Mouse (Mus musculus): ENCODE measurements around the gene Cped1. TPM values are rescaled to one million over a fixed set of nuclear protein-coding genes. Genes with fewer than 3 reads are reported as not detected.

Cped1 gene
- total and polyA plus RNA-seq, 3 experiments: not detected

DNA sequence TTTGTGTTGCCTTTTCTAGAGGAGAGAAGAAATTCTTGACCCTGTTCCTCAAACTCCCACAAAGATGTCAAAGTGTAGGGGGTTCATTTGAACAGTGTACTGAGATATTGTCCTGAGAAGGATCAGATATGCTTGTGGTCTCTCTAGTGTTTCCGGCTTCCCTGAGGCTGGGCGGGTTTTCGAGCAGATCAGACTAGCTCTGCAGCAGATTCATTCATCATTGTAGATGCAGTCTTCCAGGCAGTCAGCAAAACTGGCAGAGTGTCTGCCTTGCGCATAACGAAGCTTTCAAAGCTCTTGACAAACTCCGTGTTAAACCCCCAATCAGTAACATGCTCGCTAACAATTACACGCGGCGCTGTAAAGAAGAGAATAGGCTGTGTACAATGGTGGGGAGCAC, 194.6 kb downstream of the Cped1 start:
- Histone ChIP-seq H3K4me1 (ENCODE audit: control insufficient read depth in 1 of 2, insufficient read depth in 2 of 2, low read length in 2 of 2) (no peaks in the 10 kb centered on the region), H3K4me3 (ENCODE audit: control insufficient read depth in 1 of 2, insufficient read depth in 1 of 2, low read depth in 2 of 2, low read length in 2 of 2) (no peak overlapping the region), H3K27me3 (ENCODE audit: control insufficient read depth in 1 of 2, insufficient read depth in 2 of 2, low read length in 2 of 2) (no peaks in the 10 kb centered on the region), H3K9ac (ENCODE audit: control insufficient read depth, low read depth, low read length, poor library complexity, severe bottlenecking) (no peak overlapping the region), H3K27ac (ENCODE audit: control insufficient read depth, low read depth, low read length) (no peak overlapping the region), H3K9me3 (replicated peaks; ENCODE audit: insufficient read depth, low read length) (no peaks in the 10 kb centered on the region), H3K79me2 (ENCODE audit: control insufficient read depth, insufficient read depth, low read length, poor library complexity) (no peaks in the 10 kb centered on the region), H3K36me3 (ENCODE audit: control insufficient read depth in 1 of 2, insufficient read depth in 2 of 2, low read length in 2 of 2) (no peaks in the 10 kb centered on the region)
- no peak for DNase-seq (ENCODE audit: low read depth, low spot score)
- TF ChIP-seq USF2 (IDR thresholded peaks at IDR 0.05; ENCODE audit: borderline replicate concordance in 1 of 2, insufficient read depth in 1 of 2, low read depth in 1 of 2, low read length in 2 of 2) (no peak), CHD1 (IDR thresholded peaks at IDR 0.05; ENCODE audit: low read depth, low read length) (no peak), UBTF (IDR thresholded peaks at IDR 0.05; ENCODE audit: borderline replicate concordance, insufficient read depth, low read depth, low read length) (no peak), HCFC1 (IDR thresholded peaks at IDR 0.05; ENCODE audit: low read depth, low read length) (no peak), USF1 (IDR thresholded peaks at IDR 0.05; ENCODE audit: low read depth, low read length) (no peak), MAFK (IDR thresholded peaks at IDR 0.05; ENCODE audit: borderline replicate concordance, low read depth, low read length) (no peak), MAX (IDR thresholded peaks at IDR 0.05; ENCODE audit: low read length) (no peak), GABPA (IDR thresholded peaks at IDR 0.05; ENCODE audit: low read depth, low read length) (no peak), NELFE (IDR thresholded peaks at IDR 0.05; ENCODE audit: low read depth, low read length) (no peak), SIN3A (IDR thresholded peaks at IDR 0.05; ENCODE audit: low read length) (no peak), ZC3H11A (IDR thresholded peaks at IDR 0.05; ENCODE audit: low read depth, low read length) (no peak), E2F4 (IDR thresholded peaks at IDR 0.05; ENCODE audit: borderline replicate concordance, low read depth, low read length) (no peak)

- no peak overlapping the region for H3K4me3 ChIP-seq (ENCODE audit: control insufficient read depth in 1 of 2, insufficient read depth in 1 of 2, low read depth in 2 of 2, low read length in 2 of 2)
- DNase-seq (ENCODE audit: low read depth, low spot score): no peak
- TF ChIP-seq USF1 (IDR thresholded peaks at IDR 0.05; ENCODE audit: low read depth, low read length) (no peak), HCFC1 (IDR thresholded peaks at IDR 0.05; ENCODE audit: low read depth, low read length) (no peak), GABPA (IDR thresholded peaks at IDR 0.05; ENCODE audit: low read depth, low read length) (no peak), NELFE (IDR thresholded peaks at IDR 0.05; ENCODE audit: low read depth, low read length) (no peak)
- no peak overlapping the region for H3K27ac ChIP-seq (ENCODE audit: control insufficient read depth, low read depth, low read length)
- H3K9ac ChIP-seq (ENCODE audit: control insufficient read depth, low read depth, low read length, poor library complexity, severe bottlenecking): no peak overlapping the region
- H3K36me3 ChIP-seq (ENCODE audit: control insufficient read depth in 1 of 2, insufficient read depth in 2 of 2, low read length in 2 of 2): no peaks in the 10 kb centered on the region
- no peaks in the 10 kb centered on the region for H3K27me3 ChIP-seq (ENCODE audit: control insufficient read depth in 1 of 2, insufficient read depth in 2 of 2, low read length in 2 of 2)
- no peaks in the 10 kb centered on the region for H3K4me1 ChIP-seq (ENCODE audit: control insufficient read depth in 1 of 2, insufficient read depth in 2 of 2, low read length in 2 of 2)
- H3K79me2 ChIP-seq (ENCODE audit: control insufficient read depth, insufficient read depth, low read length, poor library complexity): no peaks in the 10 kb centered on the region
- no peaks in the 10 kb centered on the region for H3K9me3 ChIP-seq (replicated peaks; ENCODE audit: insufficient read depth, low read length)
These were observed 201.3 kb downstream of the Cped1 start for GRCm38 (mm10) chr6:22186967-22187366.
